Mouse (Mus musculus) lung, postnatal 0 days (tissue): Measurements from ENCODE around the gene 2700049A03Rik.
"Not testable (repeated sequence)": the region's sequence is repeated elsewhere in the genome, so short reads cannot be mapped to it uniquely, and the experiment has no call there.

Source experiments
- CTCF ChIP-seq: IDR thresholded peaks from 2 replicates; pipeline ENCODE4 v1.5.1; 2016; ENCODE audit warnings: antibody characterized with exemption, mild to moderate bottlenecking
- EP300 ChIP-seq: IDR thresholded peaks from 2 replicates; pipeline ENCODE4 v1.6.1; 2016; ENCODE audit warnings: antibody characterized with exemption, mild to moderate bottlenecking, control low read depth

- TF ChIP-seq CTCF, EP300: not testable (repeated sequence)
Observed at GRCm38 (mm10) chr12:71104275-71104674, 32.4 kb upstream of the 2700049A03Rik start.
